Mouse (Mus musculus) neural tube, embryonic 15.5 days (tissue): ENCODE measurements around the gene Cc2d2a. TPM values are rescaled to one million over a fixed set of nuclear protein-coding genes. Genes with fewer than 3 reads are reported as not detected.

ENCODE experiments used
- ATAC-seq: fragments of 200-750 bp; cut with Nextera tagmentation; 2 replicates; pipeline ENCODE4 v1.8.0; 2017; ENCODE audit warnings: mild to moderate bottlenecking, moderate TSS enrichment, moderate library complexity; ENCODE audit not compliant: low FRiP score
- H3K27ac ChIP-seq: fragments of 300-500 bp; sonication (generic); replicated peaks from 2 replicates; pipeline ENCODE4 v1.5.1; 2015; ENCODE audit warnings: mild to moderate bottlenecking, inconsistent platforms
- H3K27me3 ChIP-seq: fragments of 300-500 bp; sonication (generic); replicated peaks from 2 replicates; pipeline ENCODE4 v1.6.1; 2015; ENCODE audit warnings: inconsistent platforms
- H3K36me3 ChIP-seq: fragments of 300-500 bp; sonication (generic); 2 replicates; pipeline ENCODE4 v1.6.1; 2015; ENCODE audit warnings: inconsistent platforms
- H3K4me1 ChIP-seq: fragments of 300-500 bp; sonication (generic); 2 replicates; pipeline ENCODE4 v1.6.1; 2015; ENCODE audit warnings: inconsistent platforms
- H3K4me2 ChIP-seq: fragments of 300-500 bp; sonication (generic); 2 replicates; pipeline ENCODE4 v1.6.1; 2015; ENCODE audit warnings: inconsistent platforms, mild to moderate bottlenecking, moderate library complexity
- H3K4me3 ChIP-seq: fragments of 300-500 bp; sonication (generic); replicated peaks from 2 replicates; pipeline ENCODE4 v1.5.1; 2015; ENCODE audit warnings: mild to moderate bottlenecking, inconsistent platforms
- H3K9ac ChIP-seq: fragments of 300-500 bp; sonication (generic); replicated peaks from 2 replicates; pipeline ENCODE4 v1.6.1; 2015; ENCODE audit warnings: mild to moderate bottlenecking, inconsistent platforms
- H3K9me3 ChIP-seq: fragments of 300-500 bp; sonication (generic); replicated peaks from 2 replicates; pipeline ENCODE4 v1.6.1; 2016; ENCODE audit warnings: inconsistent platforms
- WGBS: fragments of 180-500 bp; shearing (Covaris S2); methylation state at CpG from one replicate; pipeline ENCODE4 v1.1.7; 2015; ENCODE audit warnings: mixed read lengths; 5-methylcytosine and 5-hydroxymethylcytosine counted together
- polyA plus RNA-seq: library from polyadenylated mRNA; unstranded; fragments of >200 nt; fragmentation: Nextera tagmentation; extraction: Ambion mirVana; gene quantifications from 2 replicates; pipeline ENCODE4 v1.2.1, GENCODE M21; 2015

Gene Cc2d2a
- polyA plus RNA-seq = 7.6 and 8.4 TPM in 2 replicates

GRCm38 (mm10) chr5:43661997-43662961 lies at the start of gene Cc2d2a:
Gene Cc2d2a (plus strand): TSS chr5:43662346.
- peaks cover 34% of the 10 kb centered on the region for H3K4me1 ChIP-seq
- no peaks in the 10 kb centered on the region for H3K36me3 ChIP-seq
- H3K27me3 ChIP-seq = no peaks in the 10 kb centered on the region
- no peaks in the 10 kb centered on the region for H3K9me3 ChIP-seq
- peak within 1 kb of the TSS; percentile 58 for H3K4me2 ChIP-seq
- peak within 1 kb of the TSS; percentile 44 for H3K4me3 ChIP-seq
- 6% methylated on average over 19 of the region's 19 CpGs for WGBS
- H3K27ac ChIP-seq = peak within 1 kb of the TSS; percentile 89
- H3K9ac ChIP-seq = peak within 1 kb of the TSS; percentile 45
- ATAC-seq = peak; percentile 84

- H3K27me3 ChIP-seq = no peaks in the 10 kb centered on the region
- ATAC-seq = peak; percentile 69
- no peak overlapping the region for H3K4me2 ChIP-seq
- no peak overlapping the region for H3K4me3 ChIP-seq
- 49% methylated on average over 7 of the region's 7 CpGs for WGBS
- H3K9ac ChIP-seq = no peak overlapping the region
- peak overlapping the region; percentile 64; the same call in 1 of the 2 replicates for H3K27ac ChIP-seq
- 0 out of 2 replicates have a peak, but pooled peaks cover 12% of the 10 kb centered on the region for H3K4me1 ChIP-seq
- no peaks in the 10 kb centered on the region for H3K9me3 ChIP-seq
- no peaks in the 10 kb centered on the region for H3K36me3 ChIP-seq
Observed at GRCm38 (mm10) chr5:43621575-43622299, 40.4 kb upstream of the Cc2d2a start.

- ATAC-seq = no peak
- Histone ChIP-seq H3K4me3 (no peak overlapping the region), H3K27ac (no peak overlapping the region), H3K9me3 (no peaks in the 10 kb centered on the region), H3K4me1 (0 out of 2 replicates have a peak, but pooled peaks cover 12% of the 10 kb centered on the region), H3K9ac (no peak overlapping the region), H3K4me2 (no peak overlapping the region), H3K27me3 (no peaks in the 10 kb centered on the region), H3K36me3 (no peaks in the 10 kb centered on the region)
- 68% methylated on average over 4 of the region's 4 CpGs for WGBS
Observed at GRCm38 (mm10) chr5:43625407-43625806, 36.7 kb upstream of the Cc2d2a start.

GRCm38 (mm10) chr5:43634071-43634601 lies 28.0 kb upstream of the Cc2d2a start:
- Histone ChIP-seq H3K4me1 (no peaks in the 10 kb centered on the region), H3K9me3 (no peaks in the 10 kb centered on the region), H3K27me3 (no peaks in the 10 kb centered on the region), H3K4me3 (no peak overlapping the region), H3K9ac (no peak overlapping the region), H3K4me2 (no peak overlapping the region), H3K27ac (no peak overlapping the region), H3K36me3 (no peaks in the 10 kb centered on the region)
- 92% methylated on average over 5 of the region's 5 CpGs for WGBS
- no peak; the same call in 1 of the 2 replicates for ATAC-seq

GRCm38 (mm10) chr5:43634602-43635081 lies 27.5 kb upstream of the Cc2d2a start:
- 28% methylated on average over 9 of the region's 9 CpGs for WGBS
- no peak overlapping the region for H3K9ac ChIP-seq

GRCm38 (mm10) chr5:43645020-43645419 lies 17.1 kb upstream of the Cc2d2a start:
- Histone ChIP-seq H3K9ac (no peak overlapping the region), H3K36me3 (no peaks in the 10 kb centered on the region), H3K27ac (no peak overlapping the region), H3K4me2 (no peak overlapping the region), H3K9me3 (no peaks in the 10 kb centered on the region), H3K4me1 (peaks cover 7% of the 10 kb centered on the region; the same call in 1 of the 2 replicates), H3K27me3 (no peaks in the 10 kb centered on the region), H3K4me3 (no peak overlapping the region)
- WGBS = 38% methylated on average over 4 of the region's 4 CpGs
- ATAC-seq = no peak

More at GRCm38 (mm10) chr5:43634602-43635081, 27.5 kb upstream of the Cc2d2a start:
- Histone ChIP-seq H3K4me3 (no peak overlapping the region), H3K36me3 (no peaks in the 10 kb centered on the region), H3K27ac (no peak overlapping the region), H3K27me3 (no peaks in the 10 kb centered on the region), H3K4me1 (no peaks in the 10 kb centered on the region), H3K4me2 (no peak overlapping the region), H3K9me3 (no peaks in the 10 kb centered on the region)
- ATAC-seq = peak; percentile 65; the same call in 1 of the 2 replicates

GRCm38 (mm10) chr5:43647098-43647774 lies 14.9 kb upstream of the Cc2d2a start:
- Histone ChIP-seq H3K4me1 (peaks cover 7% of the 10 kb centered on the region; the same call in 1 of the 2 replicates), H3K27ac (no peak overlapping the region), H3K4me2 (no peak overlapping the region), H3K4me3 (no peak overlapping the region), H3K36me3 (no peaks in the 10 kb centered on the region), H3K27me3 (no peaks in the 10 kb centered on the region), H3K9ac (no peak overlapping the region), H3K9me3 (no peaks in the 10 kb centered on the region)
- 80% methylated on average over 12 of the region's 12 CpGs for WGBS
- no peak for ATAC-seq

- peak overlapping the region; percentile 89 for H3K27ac ChIP-seq
- no peaks in the 10 kb centered on the region for H3K36me3 ChIP-seq
- 0 out of 2 replicates have a peak overlapping the region, but pooled peaks have one; percentile 58 for H3K4me2 ChIP-seq
- WGBS = 95% methylated on average over 3 of the region's 3 CpGs
- H3K9ac ChIP-seq = no peak overlapping the region
- H3K9me3 ChIP-seq = no peaks in the 10 kb centered on the region
- ATAC-seq = no peak
- peak overlapping the region; percentile 44 for H3K4me3 ChIP-seq
- H3K27me3 ChIP-seq = no peaks in the 10 kb centered on the region
- peaks cover 34% of the 10 kb centered on the region for H3K4me1 ChIP-seq
Observed at GRCm38 (mm10) chr5:43661498-43661897, 648 bp upstream of the Cc2d2a start.

GRCm38 (mm10) chr5:43663531-43663930 lies 1.4 kb downstream of the Cc2d2a start:
- no peak for ATAC-seq
- Histone ChIP-seq H3K4me1 (peaks cover 34% of the 10 kb centered on the region), H3K27me3 (no peaks in the 10 kb centered on the region), H3K27ac (no peak overlapping the region), H3K4me3 (no peak overlapping the region), H3K9me3 (no peaks in the 10 kb centered on the region), H3K36me3 (no peaks in the 10 kb centered on the region), H3K9ac (no peak overlapping the region), H3K4me2 (peak overlapping the region; percentile 58)
- 64% methylated on average over 6 of the region's 6 CpGs for WGBS

GRCm38 (mm10) chr5:43665144-43665543 lies 3.0 kb downstream of the Cc2d2a start:
- no peak overlapping the region for H3K9ac ChIP-seq
- peak overlapping the region; percentile 32 for H3K4me2 ChIP-seq
- no peaks in the 10 kb centered on the region for H3K36me3 ChIP-seq
- H3K4me1 ChIP-seq = peaks cover 34% of the 10 kb centered on the region
- no peak for ATAC-seq
- H3K27me3 ChIP-seq = no peaks in the 10 kb centered on the region
- H3K9me3 ChIP-seq = no peaks in the 10 kb centered on the region
- 24% methylated on average over 5 of the region's 5 CpGs for WGBS
- H3K27ac ChIP-seq = no peak overlapping the region
- H3K4me3 ChIP-seq = peak overlapping the region; percentile 12
